Mouse (Mus musculus): ENCODE measurements around the gene Gm47996. TPM values are rescaled to one million over a fixed set of nuclear protein-coding genes. Genes with fewer than 3 reads are reported as not detected.

The Gm47996 gene
- polyA plus RNA-seq, 1 experiment from 2014 or later, result 0.42 TPM

Other genes with a start within 250 kb of the Gm47996 start
- gene Hmcn1, start 216.7 kb upstream of the Gm47996 start, polyA plus RNA-seq (2014; fragmentation: Nextera tagmentation; extraction: Ambion mirVana), result 9.7 and 13.5 TPM in 2 replicates
- gene Gm47985, start 27.6 kb upstream of the Gm47996 start, polyA plus RNA-seq (2014; fragmentation: Nextera tagmentation; extraction: Ambion mirVana), result 0.25 and 0.91 TPM in 2 replicates
- 0.27 TPM in 1 of 2 replicates, not detected in the other for gene Gm8947, start 17.8 kb upstream of the Gm47996 start, polyA plus RNA-seq (2014; fragmentation: Nextera tagmentation; extraction: Ambion mirVana)
- gene Gm47995, start 11.7 kb upstream of the Gm47996 start, polyA plus RNA-seq (2014; fragmentation: Nextera tagmentation; extraction: Ambion mirVana), result 0.20 TPM in 1 of 2 replicates, not detected in the other
- 0.57 TPM in 1 of 2 replicates, not detected in the other for gene 3110040M04Rik, start 6.0 kb upstream of the Gm47996 start, polyA plus RNA-seq (2014; fragmentation: Nextera tagmentation; extraction: Ambion mirVana)
- 340 and 415 TPM in 2 replicates for gene Ivns1abp, start 134.3 kb downstream of the Gm47996 start, polyA plus RNA-seq (2014; fragmentation: Nextera tagmentation; extraction: Ambion mirVana)
- 23.7 and 27.6 TPM in 2 replicates for gene Swt1, start 218.3 kb downstream of the Gm47996 start, polyA plus RNA-seq (2014; fragmentation: Nextera tagmentation; extraction: Ambion mirVana)
- gene Trmt1l, start 218.4 kb downstream of the Gm47996 start, polyA plus RNA-seq (2014; fragmentation: Nextera tagmentation; extraction: Ambion mirVana), result 59.3 and 63.8 TPM in 2 replicates